Mouse (Mus musculus) spleen, adult 18-20 months (tissue): ENCODE results near the gene Foxred1.
A peak's percentile ranks its signal among the peaks of the same experiment; 100 is the strongest.

Experiments used
- DNase-seq, 2 experiments: peaks; one replicate each; pipeline ENCODE4 v3.0.0; 2022; ENCODE audit warnings: mixed read lengths in 2 of 2

The Foxred1 gene

DNA sequence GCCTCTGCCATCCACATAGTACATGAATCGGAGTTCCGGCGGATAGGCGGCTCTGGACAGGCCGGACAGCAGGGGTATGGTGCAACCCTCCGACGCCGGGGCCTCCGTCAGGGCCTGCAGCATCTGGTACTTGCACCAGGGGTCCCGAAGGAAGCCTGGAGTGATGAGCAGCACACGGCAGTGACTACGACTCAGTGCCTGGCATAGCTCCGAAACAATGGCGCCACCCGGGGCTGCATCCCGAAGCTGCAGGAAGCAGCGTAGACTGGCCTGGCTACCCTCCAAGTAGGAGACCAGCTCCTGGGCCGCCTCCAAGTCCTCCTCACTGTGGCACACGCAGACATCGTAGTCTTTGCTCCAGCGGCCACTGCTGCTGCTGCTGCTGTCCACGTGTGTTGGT lies 22.2 kb downstream of the Foxred1 start:
- no peak for DNase-seq

DNA sequence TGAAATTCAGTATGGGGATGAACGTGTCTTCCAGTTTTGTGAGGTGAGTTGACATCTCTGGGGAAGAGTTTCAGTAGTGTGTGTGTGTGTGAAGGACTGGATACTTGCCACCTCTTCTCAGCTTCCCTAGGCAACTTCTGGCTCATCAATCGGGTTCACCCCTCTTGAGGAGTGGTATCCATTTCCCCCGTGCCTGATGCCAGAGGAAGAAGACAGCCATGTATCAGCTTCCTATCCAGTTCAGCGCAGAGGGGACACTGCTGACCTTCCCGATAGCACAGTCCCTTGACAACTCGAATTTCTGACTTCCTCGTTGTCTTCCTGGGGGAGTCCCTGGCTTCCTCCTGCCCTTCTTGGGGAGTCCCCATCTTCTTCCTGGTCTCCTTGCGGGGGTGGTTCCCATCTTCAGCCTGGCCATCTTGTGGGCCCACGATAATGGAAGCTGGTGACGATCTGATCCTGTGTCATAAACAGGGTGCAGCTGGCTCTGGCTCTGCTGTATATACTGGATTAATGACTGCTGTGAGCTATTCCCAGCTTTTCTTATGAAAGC lies 23.4 kb downstream of the Foxred1 start:
- no peak for DNase-seq

DNA sequence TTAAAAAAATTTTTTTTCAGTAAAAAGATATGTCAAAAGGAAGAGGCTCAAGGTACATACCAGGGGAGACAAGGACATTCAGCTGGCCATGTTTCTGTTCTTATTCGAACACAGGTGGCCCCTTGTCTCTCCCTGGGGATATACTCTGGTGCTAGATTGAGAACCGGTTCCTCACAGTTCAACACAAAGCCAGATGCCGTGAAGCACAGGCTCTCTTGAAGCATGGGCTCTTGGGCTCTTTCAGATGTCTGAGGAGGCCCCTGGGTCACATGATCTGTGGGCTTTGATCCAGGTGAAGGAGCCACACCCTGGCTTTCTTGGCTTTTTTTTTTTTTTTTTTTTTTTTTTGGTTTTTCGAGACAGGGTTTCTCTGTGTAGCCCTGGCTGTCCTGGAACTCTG lies 24.4 kb downstream of the Foxred1 start:
- DNase-seq: no peak

DNA sequence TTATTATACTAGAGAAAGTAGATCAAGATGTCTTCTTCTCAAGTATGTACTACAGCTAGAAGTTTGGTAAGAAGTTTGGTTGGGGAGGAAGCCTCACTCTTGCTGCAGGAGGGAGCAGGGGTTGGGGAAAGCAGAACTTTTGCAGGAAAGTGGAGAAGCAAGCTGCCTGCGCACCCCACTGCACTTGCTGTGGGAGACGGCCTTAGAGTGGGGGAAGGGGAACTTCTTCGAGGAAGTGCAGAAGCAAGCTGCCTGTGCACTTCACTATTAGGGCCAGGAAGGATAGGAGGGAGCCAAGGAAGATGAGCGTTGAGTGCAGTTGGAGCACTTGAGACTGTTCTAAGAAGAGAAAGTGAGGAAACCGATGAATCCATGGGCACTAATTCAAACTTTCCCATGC lies 27.5 kb downstream of the Foxred1 start:
- DNase-seq: peak in 1 of 2 experiments; percentile 25

DNA sequence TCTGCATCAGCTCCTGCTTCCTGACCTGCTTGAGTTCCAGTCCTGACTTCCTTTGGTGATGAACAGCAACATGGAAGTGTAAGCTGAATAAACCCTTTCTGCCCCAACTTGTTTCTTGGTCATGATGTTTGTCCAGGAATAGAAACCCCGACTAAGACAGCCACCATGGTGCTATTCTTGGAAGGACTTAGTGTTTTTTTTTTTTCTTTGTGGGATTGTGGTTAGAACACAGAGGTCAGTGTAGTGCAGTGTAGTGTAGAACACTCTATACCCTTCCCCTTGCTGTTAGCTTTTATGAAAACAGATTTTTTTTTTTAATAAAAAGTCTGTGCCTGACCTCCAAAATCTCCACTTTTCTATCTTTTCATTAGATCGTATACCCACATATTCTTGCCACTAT lies 28.0 kb downstream of the Foxred1 start:
- no peak for DNase-seq

DNA sequence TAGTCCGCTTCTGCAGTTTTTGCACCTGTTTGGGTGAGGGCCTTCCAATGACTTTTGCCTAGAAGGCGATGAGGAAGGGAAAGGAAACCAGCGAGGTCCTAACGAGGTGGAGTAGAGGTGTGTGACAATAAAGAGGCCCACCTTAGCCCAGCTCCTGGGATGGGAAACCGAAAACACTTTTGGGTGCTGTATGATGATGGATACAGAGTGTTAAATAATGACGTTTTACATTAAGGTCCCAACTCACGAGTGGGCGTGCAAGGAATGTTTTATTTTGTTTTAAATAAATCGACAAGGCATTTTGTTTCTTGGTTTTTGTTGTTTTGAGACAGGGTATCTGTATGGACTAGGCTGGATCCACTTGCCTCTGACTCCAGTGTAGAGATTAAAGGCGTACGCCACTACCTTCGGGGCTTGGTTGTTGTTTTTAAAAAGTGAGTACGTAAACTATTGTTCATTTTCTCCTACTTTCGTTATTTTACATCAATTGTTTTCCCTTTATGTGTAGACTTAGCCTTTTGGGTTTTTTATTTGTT lies 34.7 kb downstream of the Foxred1 start:
- DNase-seq: no peak

DNA sequence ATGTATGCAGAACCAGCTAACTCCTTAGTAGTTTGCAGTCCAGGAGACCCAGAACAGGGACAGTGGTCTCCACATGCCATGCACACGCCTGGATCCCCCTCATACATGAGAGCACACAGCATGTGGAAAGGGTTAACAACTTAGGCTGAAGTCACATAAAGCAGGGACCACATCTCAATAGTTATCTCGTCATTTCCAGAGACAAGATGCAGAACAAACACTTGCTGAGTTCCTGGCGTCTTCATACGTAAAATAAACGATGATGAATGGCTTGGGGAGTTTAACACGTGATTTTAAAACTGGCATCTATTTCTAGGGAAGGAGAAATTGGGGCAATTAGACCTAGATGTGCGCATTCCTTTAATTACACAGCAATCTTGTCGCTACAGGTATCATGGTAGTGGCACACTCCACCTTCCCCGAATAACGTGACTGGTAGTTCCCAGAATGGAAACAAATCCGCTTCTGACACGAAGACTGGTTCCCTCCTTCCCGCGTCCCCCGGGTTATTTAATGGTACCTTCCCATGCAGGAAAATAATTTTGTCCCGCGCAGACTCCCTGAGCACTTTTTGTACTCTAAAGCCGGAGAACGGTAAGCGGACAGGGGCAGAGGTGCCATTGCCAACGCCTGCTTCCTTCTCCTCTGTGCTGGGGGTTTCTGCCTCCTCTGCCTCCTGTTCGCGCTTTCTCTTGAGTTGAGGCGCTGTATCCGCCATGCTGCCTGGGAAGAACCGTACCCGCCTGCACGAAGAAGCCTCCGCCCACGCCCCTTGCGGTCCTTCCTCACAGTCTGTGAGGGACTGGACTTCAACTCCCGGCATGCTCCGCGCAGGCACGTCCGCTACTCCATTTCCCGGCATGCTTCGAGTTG lies 35.4 kb downstream of the Foxred1 start, which contains the start of gene Dcps:
Gene Dcps (minus strand): TSS at position 811 of the 873 bp plus-strand sequence.
- peak; percentile 89 to 95 for DNase-seq

DNA sequence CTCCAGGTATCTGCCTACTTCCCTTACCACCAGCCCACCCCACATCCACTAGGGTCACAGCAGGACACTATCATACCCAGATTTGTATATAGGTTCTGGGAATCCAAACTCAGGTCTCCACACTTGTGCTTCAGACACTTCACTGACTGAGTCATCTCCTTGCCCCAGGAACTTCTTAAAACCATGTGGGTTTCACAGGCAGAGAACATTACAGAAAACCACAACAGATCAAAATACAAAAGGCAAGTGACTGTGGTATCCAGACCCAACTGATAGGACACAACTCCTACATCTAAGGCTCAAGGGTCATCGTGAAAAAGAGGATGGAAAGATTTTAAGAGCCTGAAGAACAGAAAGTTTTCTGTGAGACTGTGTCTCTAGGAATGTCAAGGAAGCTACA lies 37.5 kb downstream of the Foxred1 start:
- DNase-seq: no peak

DNA sequence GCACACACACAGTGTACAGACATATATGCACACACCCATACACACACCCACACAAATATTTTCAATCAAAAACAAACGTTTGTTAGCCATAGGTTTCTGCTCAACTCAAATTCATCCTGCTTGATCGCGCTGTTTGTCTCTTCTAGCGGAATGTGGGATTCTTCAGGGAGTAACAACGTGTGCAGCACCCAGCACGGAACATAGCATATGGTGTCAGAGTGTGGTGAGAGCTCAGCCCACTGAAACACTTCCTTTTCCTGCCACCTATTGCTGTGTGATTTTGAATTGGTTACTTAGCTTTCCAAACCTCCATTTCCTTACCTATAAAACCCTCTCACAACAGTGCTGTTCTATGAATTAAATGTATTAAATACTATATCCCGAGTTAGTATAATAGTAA lies 40.8 kb downstream of the Foxred1 start:
- no peak for DNase-seq

DNA sequence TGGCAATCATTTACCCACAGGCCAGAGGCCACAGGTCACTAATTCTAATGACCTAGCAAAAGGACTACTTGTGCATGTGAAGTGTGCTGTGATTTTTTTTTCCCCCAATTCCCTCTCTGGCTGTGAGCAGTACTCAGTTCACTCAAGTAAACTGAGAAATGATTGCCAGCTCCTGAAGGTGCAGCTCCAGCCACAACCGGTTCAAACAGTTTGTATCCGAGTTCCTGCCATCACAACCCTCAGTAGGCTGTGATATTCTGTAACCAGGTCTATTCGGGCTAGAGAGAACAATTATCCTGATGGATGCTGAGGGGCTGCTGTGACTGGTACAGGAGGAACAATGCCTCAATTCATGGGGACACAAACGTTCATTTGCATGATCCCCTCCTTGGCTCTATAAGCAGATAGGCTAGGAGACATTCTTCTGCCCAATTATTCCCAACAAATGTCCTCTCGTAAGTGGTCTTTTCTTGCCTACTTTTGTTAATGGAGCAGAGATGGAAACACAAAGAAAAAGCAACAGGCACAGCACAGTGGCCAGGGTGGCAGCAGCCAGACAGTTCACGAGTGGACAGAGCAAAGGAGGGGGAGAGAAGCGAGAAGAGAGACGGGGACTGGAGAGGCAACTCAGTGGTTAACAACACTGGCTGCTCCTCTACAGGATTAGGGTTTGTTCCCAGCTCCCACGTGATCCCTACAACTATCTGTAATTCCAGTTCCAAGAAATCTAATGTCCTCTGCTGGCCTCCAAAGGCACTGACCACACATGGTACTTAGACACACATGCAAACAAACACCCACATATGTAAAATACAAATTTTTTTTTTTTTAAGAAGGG lies 43.8 kb downstream of the Foxred1 start:
- DNase-seq: no peak

DNA sequence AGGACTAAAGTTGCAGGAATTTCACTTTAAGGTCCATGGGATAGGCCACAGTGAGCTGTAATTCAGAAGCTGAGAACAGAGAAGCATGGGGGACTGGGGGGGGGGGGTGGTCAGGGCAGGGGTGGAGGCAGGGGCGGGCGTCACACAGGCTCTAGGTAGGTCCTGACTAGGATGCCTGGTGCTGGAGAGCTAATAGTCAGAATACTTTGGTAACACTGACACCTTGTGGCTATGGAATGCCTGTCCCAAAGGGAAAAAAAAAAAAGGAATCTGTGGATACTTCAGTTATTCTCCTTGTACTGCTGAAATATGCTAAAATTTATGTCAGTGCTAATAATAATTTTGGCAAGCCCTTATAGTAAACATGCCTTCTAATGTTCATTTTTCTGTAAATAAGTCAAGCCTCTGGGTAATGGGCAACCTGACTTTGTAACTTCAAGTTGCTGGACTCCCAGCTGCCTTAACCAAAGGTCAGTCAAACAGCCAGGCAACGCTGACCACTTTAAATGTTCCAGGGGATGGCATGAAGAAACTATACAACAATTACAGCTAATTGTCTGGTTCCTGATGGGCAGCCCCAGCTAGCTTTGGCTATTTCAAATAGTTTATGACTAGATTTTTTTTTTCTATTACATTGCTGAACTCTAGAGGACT lies 44.6 kb downstream of the Foxred1 start:
- no peak for DNase-seq

DNA sequence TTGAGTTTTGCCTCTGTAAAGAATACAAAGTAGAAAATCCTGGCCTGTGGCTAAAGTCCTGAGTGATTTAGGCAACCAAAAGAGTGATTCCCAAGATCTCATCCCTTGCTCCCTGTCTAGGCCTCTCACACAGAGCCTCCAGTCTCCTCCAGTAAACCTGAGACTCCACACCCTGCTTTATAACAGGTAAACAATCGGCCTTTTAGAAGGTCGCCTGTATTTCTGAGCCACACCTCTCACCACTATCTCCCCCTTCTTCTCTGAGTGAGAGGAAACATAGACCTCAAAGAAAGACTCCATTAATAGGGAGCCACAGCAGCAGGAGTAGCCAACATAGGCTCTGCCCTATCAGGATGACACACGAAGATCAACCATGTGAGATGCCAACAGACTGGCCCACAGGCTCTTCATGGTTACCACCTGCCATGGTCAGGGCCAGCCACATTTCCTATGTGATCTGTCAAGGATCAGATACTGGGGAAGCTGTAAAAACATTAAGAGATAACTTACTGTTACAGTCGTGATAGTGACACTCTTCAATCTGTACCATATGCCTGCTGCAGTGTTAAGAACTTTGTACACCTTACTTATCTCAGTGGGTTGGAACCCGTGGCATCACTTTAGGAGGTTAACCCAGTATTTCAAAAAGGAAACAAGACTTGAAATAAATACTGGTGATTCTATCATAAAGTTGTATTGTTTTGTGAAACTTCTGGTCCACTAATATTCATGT lies 46.5 kb downstream of the Foxred1 start:
- no peak for DNase-seq

DNA sequence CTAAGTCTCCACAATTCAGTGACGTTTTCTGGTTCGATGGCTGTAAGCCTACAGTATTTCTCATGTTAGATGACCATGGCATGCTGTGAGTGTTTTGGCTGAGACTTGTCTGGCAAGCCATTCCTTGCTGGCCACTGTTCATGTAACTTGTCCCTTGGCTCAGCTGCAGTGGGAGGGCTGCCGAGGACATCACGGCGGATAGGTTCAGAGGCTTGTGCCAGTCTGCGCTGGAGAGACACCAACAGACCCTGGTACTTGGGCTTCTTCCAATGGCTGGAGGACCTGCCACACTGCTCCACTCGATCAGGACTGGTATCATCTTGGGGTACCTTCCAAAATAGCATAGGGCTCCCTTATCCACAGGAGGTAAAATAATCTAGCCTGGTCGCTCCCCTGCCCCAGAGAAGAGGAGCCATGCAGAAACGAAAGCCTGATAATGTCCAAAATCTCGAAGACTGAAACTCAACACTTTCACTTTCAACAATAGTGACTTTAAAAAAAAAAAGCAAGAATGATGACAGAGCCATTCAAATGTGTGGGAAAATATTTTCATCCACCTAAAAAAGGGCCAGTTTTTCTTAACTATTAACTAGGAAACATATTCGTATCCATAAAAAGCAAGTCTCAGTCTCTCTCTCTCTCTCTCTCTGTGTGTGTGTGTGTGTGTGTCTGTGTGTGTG lies 47.7 kb downstream of the Foxred1 start:
- DNase-seq: no peak

DNA sequence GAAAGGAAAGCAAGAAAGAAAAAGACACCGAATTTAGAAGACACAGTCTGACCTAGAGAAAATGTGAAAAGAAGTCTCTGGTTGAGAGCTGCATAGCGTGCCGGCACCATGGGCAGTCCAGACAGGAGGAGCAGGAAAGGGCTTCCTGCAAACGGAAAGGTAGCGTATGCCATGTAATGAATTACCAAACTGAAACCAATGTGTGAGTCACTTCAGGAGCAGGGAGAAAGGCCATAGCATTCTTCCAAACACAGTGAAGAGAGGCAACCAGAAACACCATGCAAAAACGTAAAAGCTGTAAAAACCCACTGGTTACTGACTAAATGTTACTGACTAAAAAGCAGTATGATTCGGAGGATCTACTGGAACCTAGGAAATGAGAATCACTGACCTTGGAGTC lies 49.1 kb downstream of the Foxred1 start:
- no peak for DNase-seq

DNA sequence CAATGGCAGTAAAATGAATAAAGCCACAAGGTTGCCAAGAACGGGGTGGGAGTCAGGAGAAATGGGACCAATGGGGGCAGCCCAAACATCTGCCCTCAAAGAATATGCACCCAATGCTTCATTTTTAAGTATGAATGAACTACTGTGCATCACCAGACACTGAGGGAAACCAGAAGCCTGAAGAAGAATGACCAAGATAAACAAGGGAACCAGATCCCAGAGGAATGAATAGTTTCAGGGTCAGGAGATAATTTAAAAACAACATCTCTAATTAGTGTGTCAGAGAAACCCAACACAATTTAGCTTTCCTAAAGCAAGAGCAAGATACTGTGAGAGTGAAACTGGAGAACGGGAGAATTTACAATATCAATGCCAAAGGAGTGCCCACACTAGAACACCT lies 50.2 kb downstream of the Foxred1 start:
- no peak for DNase-seq

DNA sequence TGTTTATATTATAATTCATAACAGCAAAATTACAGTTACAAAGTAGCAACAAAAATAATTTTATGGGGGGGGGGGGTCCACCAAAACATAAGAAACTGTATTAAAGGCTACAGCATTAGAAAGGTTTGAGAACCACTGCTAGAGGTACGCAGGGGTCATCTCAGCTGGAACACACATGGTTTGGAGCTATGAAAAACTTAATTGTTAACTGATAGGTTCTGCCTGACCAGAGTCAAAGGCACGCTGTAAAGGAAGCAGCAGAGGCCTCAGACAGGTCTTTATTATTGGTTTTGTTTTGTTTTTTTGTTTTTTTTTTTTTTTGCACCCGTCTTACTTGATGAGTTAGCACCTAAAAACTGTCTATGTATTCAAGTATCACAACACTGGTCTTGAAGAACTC lies 52.4 kb downstream of the Foxred1 start:
- no peak for DNase-seq

DNA sequence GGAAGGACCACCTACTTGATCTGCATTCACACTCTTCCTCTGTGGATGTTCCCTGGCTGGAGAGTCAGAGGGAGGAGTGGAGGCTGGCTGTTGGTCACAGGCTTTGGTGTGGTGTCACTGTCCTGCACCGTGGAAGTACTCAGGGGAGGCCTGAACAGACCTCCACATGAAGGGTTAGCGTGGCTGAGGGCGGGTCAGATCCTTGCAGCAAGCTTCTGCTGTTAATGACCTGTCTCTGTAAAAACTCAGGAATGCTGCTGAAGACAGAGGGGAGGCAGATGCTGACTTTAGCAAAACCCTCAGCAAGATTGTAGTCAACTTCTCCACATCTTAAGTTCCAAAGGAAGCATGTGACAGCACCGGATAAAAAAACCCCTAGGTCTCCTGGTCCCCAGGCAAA lies 54.0 kb downstream of the Foxred1 start:
- no peak for DNase-seq

DNA sequence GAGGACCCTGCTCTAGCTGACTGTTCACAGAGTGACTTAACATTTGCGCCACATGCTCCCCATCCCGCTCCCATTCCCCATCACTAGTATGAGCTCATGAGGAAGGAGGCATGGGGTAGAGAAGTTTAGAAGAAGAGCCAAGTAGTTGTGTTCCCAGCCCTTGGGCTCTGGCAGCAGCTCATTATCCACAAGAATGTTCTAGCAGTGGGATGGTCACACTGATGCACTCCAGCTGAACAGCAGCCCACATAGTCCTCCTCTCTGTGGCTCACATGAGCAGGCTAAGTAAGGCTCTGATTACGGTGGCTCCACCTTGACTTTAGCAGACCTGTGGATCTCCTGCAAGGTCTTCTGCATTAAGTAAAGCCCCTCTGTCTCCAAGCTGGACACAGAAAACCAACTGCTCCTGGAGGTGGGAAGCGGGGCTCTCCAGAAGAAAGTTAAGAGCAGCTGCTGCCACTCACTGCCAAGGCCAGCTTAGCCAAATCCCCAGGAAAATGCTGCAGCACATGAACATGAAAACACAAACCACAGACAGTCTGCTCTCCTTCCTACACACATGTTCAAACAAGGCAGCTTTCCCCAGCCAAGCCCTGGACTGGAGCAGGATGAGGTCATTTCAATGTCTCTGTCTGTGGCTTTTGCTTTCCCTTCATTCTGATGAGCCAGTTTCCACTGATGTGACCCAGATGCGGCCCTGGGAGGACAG lies 54.7 kb downstream of the Foxred1 start:
- DNase-seq: no peak
